Mouse (Mus musculus) midbrain, embryonic 11.5 days (tissue): ENCODE measurements around the gene Nog. TPM values are rescaled to one million over a fixed set of nuclear protein-coding genes. Genes with fewer than 3 reads are reported as not detected.

Source experiments
- ATAC-seq: fragments of 200-750 bp; cut with Nextera tagmentation; 2 replicates; pipeline ENCODE4 v1.8.0; 2017; ENCODE audit warnings: moderate TSS enrichment, moderate library complexity; ENCODE audit not compliant: low FRiP score
- DNase-seq: peaks from one replicate; pipeline ENCODE4 v3.0.0; 2015; ENCODE audit warnings: low spot score; ENCODE audit errors: missing footprints
- H3K27ac ChIP-seq: fragments of 300-500 bp; sonication (generic); 2 replicates; pipeline ENCODE4 v1.5.1; 2014; ENCODE audit warnings: low read depth, low read length
- H3K27me3 ChIP-seq: fragments of 300-500 bp; sonication (generic); 2 replicates; pipeline ENCODE4 v1.6.1; 2014; ENCODE audit warnings: mild to moderate bottlenecking, low read length, moderate library complexity, mixed read lengths; ENCODE audit not compliant: control insufficient read depth, insufficient read depth
- H3K36me3 ChIP-seq: fragments of 300-500 bp; sonication (generic); 2 replicates; pipeline ENCODE4 v1.6.1; 2014; ENCODE audit warnings: mild to moderate bottlenecking, low read length, moderate library complexity, mixed read lengths; ENCODE audit not compliant: control insufficient read depth, insufficient read depth
- H3K4me1 ChIP-seq: fragments of 300-500 bp; sonication (generic); 2 replicates; pipeline ENCODE4 v1.6.1; 2014; ENCODE audit warnings: low read length; ENCODE audit not compliant: control insufficient read depth, insufficient read depth
- H3K4me2 ChIP-seq: fragments of 300-500 bp; sonication (generic); 2 replicates; pipeline ENCODE4 v1.6.1; 2014; ENCODE audit warnings: mild to moderate bottlenecking, moderate library complexity
- H3K4me3 ChIP-seq: fragments of 300-500 bp; sonication (generic); 2 replicates; pipeline ENCODE4 v1.5.1; 2014; ENCODE audit warnings: low read depth, low read length
- H3K9ac ChIP-seq: fragments of 300-500 bp; sonication (generic); 2 replicates; pipeline ENCODE4 v1.6.1; 2014; ENCODE audit warnings: low read length
- H3K9me3 ChIP-seq: fragments of 300-500 bp; sonication (generic); 2 replicates; pipeline ENCODE4 v1.6.1; 2016; ENCODE audit warnings: low read length; ENCODE audit not compliant: control insufficient read depth
- WGBS: fragments of 180-500 bp; shearing (Covaris S2); extraction: QIAGEN DNeasy Blood & Tissue Kit; methylation state at CpG from one replicate; pipeline ENCODE4 v1.1.7; 2014; 5-methylcytosine and 5-hydroxymethylcytosine counted together
- polyA plus RNA-seq: library from polyadenylated mRNA; unstranded; fragments of >200 nt; fragmentation: Nextera tagmentation; extraction: Ambion mirVana; gene quantifications from 2 replicates; pipeline ENCODE4 v1.2.1, GENCODE M21; 2014

Gene Nog
- 5.0 and 6.1 TPM in 2 replicates for polyA plus RNA-seq

DNA sequence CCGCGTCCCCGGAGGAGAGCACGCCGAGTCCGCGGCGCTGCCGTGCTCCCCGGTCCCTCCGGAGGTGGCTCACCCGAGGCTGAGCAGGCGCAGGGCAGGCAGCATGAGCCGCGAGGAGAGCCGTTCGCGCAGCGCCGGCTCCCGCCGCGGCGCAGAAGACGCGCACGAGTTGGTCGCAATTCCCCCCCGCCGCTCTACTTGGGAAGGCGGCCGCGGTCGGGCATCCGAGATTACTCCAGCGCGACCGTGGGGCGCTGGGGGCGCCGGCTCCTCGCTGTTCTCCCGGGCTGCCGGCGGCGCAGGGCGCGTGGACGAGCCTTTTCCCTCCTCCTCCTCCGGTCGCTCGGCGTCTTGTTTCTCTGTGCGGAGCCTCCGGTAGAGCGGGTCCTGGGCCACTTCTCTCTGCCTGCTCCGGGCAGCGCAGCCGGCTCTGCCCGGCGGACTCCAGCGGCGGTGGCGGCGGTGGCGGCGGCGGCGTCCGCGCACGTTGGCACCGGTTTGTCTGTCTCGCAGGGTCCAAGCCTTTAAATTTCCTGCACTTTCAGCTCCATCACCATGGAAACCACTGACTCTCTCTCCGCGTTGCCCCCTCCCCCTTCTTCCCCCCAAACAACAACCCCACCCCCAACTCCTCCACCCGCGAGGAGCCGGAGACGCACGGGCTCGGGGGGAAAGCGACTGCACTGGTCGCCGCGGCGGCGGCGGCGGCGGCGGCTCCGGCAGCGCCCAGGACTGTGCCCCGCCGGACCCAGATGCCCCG is at the start of gene Nog:
Gene Nog, minus strand, starts transcription at position 277 of the 760 bp plus-strand sequence.
- Histone ChIP-seq H3K9ac (peak within 1 kb of the TSS; percentile 78), H3K9me3 (no peaks in the 10 kb centered on the region), H3K4me1 (peaks cover 20% of the 10 kb centered on the region), H3K4me3 (peak within 1 kb of the TSS; percentile 71), H3K27me3 (peaks cover 6% of the 10 kb centered on the region; the same call in 1 of the 2 replicates), H3K27ac (peak within 1 kb of the TSS; percentile 84), H3K4me2 (peak within 1 kb of the TSS; percentile 86), H3K36me3 (no peaks in the 10 kb centered on the region)
- ATAC-seq (peak; percentile 41), DNase-seq (peak; percentile 97)
- 0% methylated on average over 75 of the region's 97 CpGs for WGBS

DNA sequence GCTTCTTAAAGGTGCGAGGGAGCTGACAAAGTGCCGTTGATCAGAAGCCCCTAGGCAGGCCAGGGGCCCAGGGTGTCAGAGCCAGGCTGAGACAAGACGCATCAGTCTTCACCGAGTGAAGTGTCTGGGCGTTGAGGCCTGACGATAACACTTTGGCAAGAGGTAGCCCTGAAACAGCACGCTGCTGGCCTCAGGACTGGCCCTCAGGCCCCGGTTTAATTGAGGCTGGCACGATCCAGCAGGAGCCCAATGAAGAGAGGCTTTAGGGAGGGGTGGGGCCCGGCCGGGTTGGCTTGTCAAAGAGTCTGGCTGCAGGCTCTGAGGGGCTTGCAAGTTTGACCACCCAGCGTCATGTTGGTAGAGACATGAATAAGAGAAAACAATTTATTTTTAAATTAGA is 38.1 kb upstream of the Nog start:
- DNase-seq (no peak), ATAC-seq (no peak)
- H3K9me3 ChIP-seq = no peaks in the 10 kb centered on the region; the same call in 1 of the 2 replicates
- H3K4me2 ChIP-seq = no peak overlapping the region
- no peak overlapping the region for H3K9ac ChIP-seq
- H3K4me1 ChIP-seq = no peaks in the 10 kb centered on the region
- H3K27me3 ChIP-seq = no peaks in the 10 kb centered on the region
- no peaks in the 10 kb centered on the region for H3K36me3 ChIP-seq
- H3K27ac ChIP-seq = no peak overlapping the region
- WGBS = 64% methylated on average over 12 of the region's 12 CpGs
- H3K4me3 ChIP-seq = no peak overlapping the region

GRCm38 (mm10) chr11:89339783-89340182 is 37.7 kb upstream of the Nog start:
- no peaks in the 10 kb centered on the region for H3K4me1 ChIP-seq
- H3K9me3 ChIP-seq = no peaks in the 10 kb centered on the region; the same call in 1 of the 2 replicates
- H3K4me2 ChIP-seq = no peak overlapping the region
- WGBS = 89% methylated on average over 8 of the region's 8 CpGs
- H3K36me3 ChIP-seq = no peaks in the 10 kb centered on the region
- ATAC-seq (no peak), DNase-seq (no peak)
- H3K4me3 ChIP-seq = no peak overlapping the region
- H3K27me3 ChIP-seq = no peaks in the 10 kb centered on the region
- H3K27ac ChIP-seq = no peak overlapping the region
- H3K9ac ChIP-seq = no peak overlapping the region

GRCm38 (mm10) chr11:89337910-89338309 is 35.8 kb upstream of the Nog start:
- H3K4me3 ChIP-seq = no peak overlapping the region
- no peak overlapping the region for H3K9ac ChIP-seq
- H3K36me3 ChIP-seq = no peaks in the 10 kb centered on the region
- H3K4me1 ChIP-seq = no peaks in the 10 kb centered on the region
- no peak overlapping the region for H3K27ac ChIP-seq
- H3K4me2 ChIP-seq = no peak overlapping the region
- ATAC-seq (no peak), DNase-seq (no peak)
- H3K9me3 ChIP-seq = no peaks in the 10 kb centered on the region; the same call in 1 of the 2 replicates
- no peaks in the 10 kb centered on the region for H3K27me3 ChIP-seq

DNA sequence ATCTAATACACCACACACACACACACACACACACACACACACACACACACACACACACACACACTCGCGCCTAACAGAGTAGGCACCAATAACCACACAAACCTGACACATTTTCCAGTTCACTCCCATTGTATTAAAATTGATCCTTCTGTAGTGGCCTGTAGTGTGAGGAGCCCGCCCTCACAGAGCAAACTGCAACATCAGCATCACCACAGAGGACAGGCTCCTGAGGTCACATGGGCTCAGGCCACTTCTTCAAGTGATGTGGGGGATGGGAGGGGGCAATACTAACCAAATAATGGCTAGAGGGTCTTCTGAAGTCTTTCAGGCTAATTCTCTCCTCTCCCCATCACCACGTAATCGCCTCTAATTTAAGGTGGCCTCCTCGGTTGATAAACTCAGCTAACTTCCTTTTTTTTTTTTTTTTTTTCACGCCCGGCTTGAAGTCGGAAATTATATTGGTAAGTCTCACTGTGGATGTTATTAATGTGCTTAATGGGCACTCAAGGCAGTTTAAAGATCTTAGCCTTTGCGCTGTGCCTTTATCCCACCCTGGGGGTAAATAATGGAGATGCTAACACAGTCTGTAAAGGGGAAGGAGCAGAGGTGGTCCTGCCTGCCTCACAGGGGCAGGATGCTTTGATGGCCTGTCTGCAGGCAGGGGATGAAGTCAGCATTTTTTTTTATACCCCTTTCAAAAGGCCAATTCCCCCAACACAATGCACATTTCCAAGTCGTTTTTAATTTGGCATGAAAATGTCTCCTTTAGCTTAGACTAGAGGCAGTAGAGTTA is 25.2 kb upstream of the Nog start:
- Histone ChIP-seq H3K36me3 (no peaks in the 10 kb centered on the region), H3K9me3 (no peaks in the 10 kb centered on the region), H3K4me3 (no peak overlapping the region), H3K4me2 (no peak overlapping the region), H3K9ac (no peak overlapping the region), H3K4me1 (0 out of 2 replicates have a peak, but pooled peaks cover 4% of the 10 kb centered on the region), H3K27ac (no peak overlapping the region), H3K27me3 (no peaks in the 10 kb centered on the region)
- DNase-seq (no peak), ATAC-seq (peak; percentile 55; the same call in 1 of the 2 replicates)
- WGBS = 46% methylated on average over 11 of the region's 11 CpGs

DNA sequence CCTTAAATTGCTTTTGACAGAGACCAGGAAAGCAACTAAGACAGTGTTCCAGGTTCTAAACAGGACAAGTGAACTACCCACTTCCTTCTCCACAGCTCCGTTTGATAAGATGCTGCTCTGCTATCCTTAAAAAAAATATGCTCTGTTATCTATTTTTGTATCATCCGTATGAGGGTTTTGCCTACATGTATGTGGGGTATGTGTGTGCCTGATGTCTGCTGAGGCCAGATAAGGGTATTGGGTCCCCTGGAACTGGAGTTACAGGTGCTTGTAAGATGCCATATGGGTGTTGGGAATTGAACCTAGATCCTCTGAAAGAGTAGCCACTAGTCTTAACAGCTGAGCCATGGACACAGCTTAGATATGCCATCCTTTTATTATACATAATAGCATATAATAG is 19.6 kb upstream of the Nog start:
- Histone ChIP-seq H3K27me3 (no peaks in the 10 kb centered on the region), H3K4me1 (peaks cover 6% of the 10 kb centered on the region), H3K4me3 (no peak overlapping the region), H3K36me3 (no peaks in the 10 kb centered on the region), H3K27ac (no peak overlapping the region), H3K9ac (no peak overlapping the region), H3K4me2 (no peak overlapping the region), H3K9me3 (no peaks in the 10 kb centered on the region)
- DNase-seq = no peak
- no peak for ATAC-seq
- WGBS = 95% methylated on average over 2 of the region's 2 CpGs

DNA sequence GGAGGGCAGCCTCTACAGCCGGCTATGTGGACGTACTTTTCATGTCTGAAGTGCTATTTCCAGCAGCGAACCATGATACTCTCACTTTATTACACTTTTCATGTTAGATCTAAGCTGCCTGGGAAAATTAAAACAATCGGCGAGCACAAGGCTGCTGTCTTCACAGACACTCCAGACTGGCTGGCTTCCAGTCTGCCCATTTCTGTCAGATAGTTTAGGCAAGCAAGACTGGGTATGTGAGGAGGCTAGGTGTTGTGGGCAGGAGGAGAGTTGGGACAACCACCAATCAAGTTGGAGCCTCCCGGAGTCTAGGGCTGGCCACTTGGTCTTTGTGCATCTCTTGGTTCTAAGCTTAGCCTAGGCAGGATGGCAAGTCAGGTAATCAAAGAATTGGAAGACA is 17.5 kb upstream of the Nog start:
- no peaks in the 10 kb centered on the region for H3K9me3 ChIP-seq
- no peak for DNase-seq
- H3K27ac ChIP-seq = no peak overlapping the region
- no peak overlapping the region for H3K4me3 ChIP-seq
- 77% methylated on average over 6 of the region's 6 CpGs for WGBS
- H3K36me3 ChIP-seq = no peaks in the 10 kb centered on the region
- no peak for ATAC-seq
- peaks cover 6% of the 10 kb centered on the region for H3K4me1 ChIP-seq
- no peaks in the 10 kb centered on the region for H3K27me3 ChIP-seq
- no peak overlapping the region for H3K9ac ChIP-seq
- H3K4me2 ChIP-seq = no peak overlapping the region

- Histone ChIP-seq H3K9ac (no peak overlapping the region), H3K27me3 (no peaks in the 10 kb centered on the region), H3K27ac (no peak overlapping the region), H3K4me2 (no peak overlapping the region), H3K4me1 (peaks cover 6% of the 10 kb centered on the region), H3K4me3 (no peak overlapping the region), H3K9me3 (no peaks in the 10 kb centered on the region), H3K36me3 (no peaks in the 10 kb centered on the region)
- ATAC-seq = no peak
- WGBS = 22% methylated on average over 8 of the region's 8 CpGs
- no peak for DNase-seq
These were observed 16.2 kb upstream of the Nog start for GRCm38 (mm10) chr11:89318324-89318723.

DNA sequence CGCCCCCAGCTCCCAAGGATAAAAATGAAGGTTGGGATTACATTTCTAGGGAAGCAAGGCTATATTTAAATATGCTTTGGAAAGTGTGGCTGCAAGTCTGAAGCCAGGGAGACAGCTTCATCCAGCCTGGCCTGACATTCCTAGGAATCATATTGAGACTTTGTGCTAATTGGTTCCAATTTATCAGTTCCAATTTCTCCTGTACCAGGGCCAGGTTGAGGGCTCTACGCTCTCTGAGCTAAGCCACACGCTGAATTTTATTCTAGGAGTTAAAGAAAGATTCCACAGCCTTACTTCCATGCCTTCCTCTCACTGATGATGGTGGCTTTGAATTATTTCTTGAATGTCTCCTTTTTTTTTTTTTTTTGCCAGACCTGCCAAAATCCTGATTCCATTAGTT is 15.6 kb upstream of the Nog start:
- Histone ChIP-seq H3K4me2 (no peak overlapping the region), H3K27ac (no peak overlapping the region), H3K9me3 (no peaks in the 10 kb centered on the region), H3K4me3 (no peak overlapping the region), H3K9ac (no peak overlapping the region), H3K36me3 (no peaks in the 10 kb centered on the region), H3K27me3 (no peaks in the 10 kb centered on the region), H3K4me1 (peaks cover 6% of the 10 kb centered on the region)
- DNase-seq = no peak
- WGBS = 75% methylated on average over 3 of the region's 3 CpGs
- ATAC-seq = no peak
